Comparison of ENCODE assay signal across 23 mouse cellular contexts in genomic region chr8:115711106-115711505, GRCm38 (mm10). TPM values are rescaled to one million over a fixed set of nuclear protein-coding genes. Genes with fewer than 3 reads are reported as not detected.
DNase-seq lines count a peak whose midpoint lies in the region; ATAC-seq and TF ChIP-seq lines count a peak whose summit lies in the region.
"Had no signal": no experiment of that assay in that cellular context is flagged by ENCODE, and none has a peak within 500 bp of the region (broad histone marks: within the 10 kb centered on the region; RNA-seq: fewer than 3 reads in every experiment).

No protein-coding gene starts in this region.

- peak; percentile 50 for DNase-seq in kidney, adult 18-20 months
- DNase-seq in kidney, postnatal 4 days: no peak
- peak; percentile 46 for DNase-seq in lung, embryonic 14.5 days
- DNase-seq in lung, postnatal 25 days (ENCODE audit: low spot score): no peak
- no peak for DNase-seq in stomach, postnatal 0 days (ENCODE audit: low spot score)
- DNase-seq in spleen, postnatal 10 days (ENCODE audit: low spot score in 2 of 2): no peak
- no peak for DNase-seq in MN1 (ENCODE audit: low spot score)
- DNase-seq: adrenal gland, postnatal 14 days; cerebellum, postnatal 10 days; gastrocnemius, postnatal 25 days; heart, postnatal 4 days; lung, postnatal 4 days; thymus, adult 18-20 months; thymus, postnatal 4 days had no signal

- no peaks in the 10 kb centered on the region for H3K9me3 ChIP-seq in lung, embryonic 14.5 days (ENCODE audit: low read depth, low read length)
- no peaks in the 10 kb centered on the region; the same call in 1 of the 2 replicates for H3K9me3 ChIP-seq in stomach, embryonic 16.5 days (replicated peaks; ENCODE audit: control insufficient read depth, low read length)
- H3K9me3 ChIP-seq in stomach, postnatal 0 days (ENCODE audit: control insufficient read depth, low read length): no peaks in the 10 kb centered on the region
- H3K9me3 ChIP-seq: embryonic facial prominence, embryonic 12.5 days; forebrain, embryonic 15.5 days; heart, embryonic 15.5 days; neural tube, embryonic 12.5 days had no signal

- H3K4me3 ChIP-seq in lung, embryonic 14.5 days (ENCODE audit: low read depth, low read length): no peak overlapping the region
- no peak overlapping the region for H3K4me3 ChIP-seq in stomach, embryonic 16.5 days (replicated peaks; ENCODE audit: low read length)
- no peak overlapping the region for H3K4me3 ChIP-seq in stomach, postnatal 0 days (ENCODE audit: low read depth, low read length)
- H3K4me3 ChIP-seq: embryonic facial prominence, embryonic 12.5 days; erythroblast, embryonic 14.5 days; forebrain, embryonic 15.5 days; heart, embryonic 15.5 days; layer of hippocampus, adult 2 months; neural tube, embryonic 12.5 days had no signal

- H3K27me3 ChIP-seq in lung, embryonic 14.5 days (ENCODE audit: insufficient read depth, low read length): 0 out of 2 replicates have a peak, but pooled peaks cover 3% of the 10 kb centered on the region
- H3K27me3 ChIP-seq in stomach, embryonic 16.5 days (ENCODE audit: control insufficient read depth, insufficient read depth, low read length): peaks cover 13% of the 10 kb centered on the region
- no peaks in the 10 kb centered on the region for H3K27me3 ChIP-seq in stomach, postnatal 0 days (ENCODE audit: control insufficient read depth, insufficient read depth, low read length)
- H3K27me3 ChIP-seq: neural tube, embryonic 12.5 days had no signal

- 39% methylated on average over 11 of the region's 11 CpGs for WGBS in lung, embryonic 14.5 days
- WGBS in stomach, embryonic 16.5 days: 43% methylated on average over 11 of the region's 11 CpGs
- WGBS in stomach, postnatal 0 days: 41% methylated on average over 11 of the region's 11 CpGs

- H3K9ac ChIP-seq in lung, embryonic 14.5 days: no peak overlapping the region
- no peak overlapping the region for H3K9ac ChIP-seq in stomach, embryonic 16.5 days (ENCODE audit: low read length)
- no peak overlapping the region for H3K9ac ChIP-seq in stomach, postnatal 0 days (ENCODE audit: low read length)
- H3K9ac ChIP-seq: embryonic facial prominence, embryonic 12.5 days; forebrain, embryonic 15.5 days; heart, embryonic 15.5 days; neural tube, embryonic 12.5 days had no signal

- H3K4me2 ChIP-seq in lung, embryonic 14.5 days: peak overlapping the region; percentile 32; the same call in 1 of the 2 replicates
- H3K4me2 ChIP-seq in stomach, embryonic 16.5 days (ENCODE audit: low read depth, low read length): 0 out of 2 replicates have a peak overlapping the region, but pooled peaks have one; percentile 20
- H3K4me2 ChIP-seq in stomach, postnatal 0 days (replicated peaks; ENCODE audit: low read depth): no peak overlapping the region
- H3K4me2 ChIP-seq: embryonic facial prominence, embryonic 12.5 days; forebrain, embryonic 15.5 days; heart, embryonic 15.5 days; neural tube, embryonic 12.5 days had no signal

- no peak for ATAC-seq in lung, embryonic 14.5 days (ENCODE audit: insufficient read depth)
- no peak for ATAC-seq in stomach, embryonic 16.5 days (ENCODE audit: insufficient read depth, low FRiP score)
- no peak for ATAC-seq in stomach, postnatal 0 days (ENCODE audit: low FRiP score, low TSS enrichment)
- ATAC-seq: forebrain, embryonic 15.5 days; hindbrain, postnatal 0 days had no signal

- no peak for TF ChIP-seq EP300 in stomach, postnatal 0 days (optimal IDR thresholded peaks at IDR 0.05)

- no peaks in the 10 kb centered on the region for H3K36me3 ChIP-seq in lung, embryonic 14.5 days (ENCODE audit: insufficient read depth)
- no peaks in the 10 kb centered on the region for H3K36me3 ChIP-seq in stomach, embryonic 16.5 days (ENCODE audit: control insufficient read depth, insufficient read depth, low read length)
- no peaks in the 10 kb centered on the region for H3K36me3 ChIP-seq in stomach, postnatal 0 days (ENCODE audit: control insufficient read depth, insufficient read depth, low read length)
- H3K36me3 ChIP-seq: embryonic facial prominence, embryonic 12.5 days; forebrain, embryonic 15.5 days; G1E; heart, embryonic 15.5 days; neural tube, embryonic 12.5 days had no signal

- peak overlapping the region; percentile 42; the same call in 1 of the 2 replicates for H3K27ac ChIP-seq in lung, embryonic 14.5 days (ENCODE audit: low read depth)
- H3K27ac ChIP-seq in stomach, embryonic 16.5 days (ENCODE audit: low read length): no peak overlapping the region
- H3K27ac ChIP-seq in stomach, postnatal 0 days (replicated peaks): no peak overlapping the region
- H3K27ac ChIP-seq: embryonic facial prominence, embryonic 12.5 days; forebrain, embryonic 15.5 days; heart, embryonic 15.5 days; hindbrain, postnatal 0 days; layer of hippocampus, adult 2 months; neural tube, embryonic 12.5 days had no signal

- peaks cover 10% of the 10 kb centered on the region for H3K4me1 ChIP-seq in lung, embryonic 14.5 days (ENCODE audit: insufficient read depth)
- peaks cover 11% of the 10 kb centered on the region; the same call in 1 of the 2 replicates for H3K4me1 ChIP-seq in stomach, embryonic 16.5 days (ENCODE audit: control insufficient read depth, insufficient read depth, low read length)
- no peaks in the 10 kb centered on the region for H3K4me1 ChIP-seq in stomach, postnatal 0 days (replicated peaks; ENCODE audit: control insufficient read depth, insufficient read depth)

- TF ChIP-seq CTCF in lung, embryonic 14.5 days (IDR thresholded peaks at IDR 0.05; ENCODE audit: low read depth): no peak
- no peak for TF ChIP-seq CTCF in stomach, postnatal 0 days (IDR thresholded peaks at IDR 0.05; ENCODE audit: low read depth)

RNA-seq across cellular contexts. Expression of gene Maf, which starts 3.5 kb away (rescaled TPM):
- polyA plus RNA-seq in lung, embryonic 14.5 days (2014; fragmentation: Nextera tagmentation; extraction: Ambion mirVana): 12.6 and 14.1 TPM in 2 replicates
- polyA plus RNA-seq in stomach, embryonic 16.5 days (2015; fragmentation: Nextera tagmentation; extraction: Ambion mirVana): 7.5 and 10.5 TPM in 2 replicates
- polyA plus RNA-seq in stomach, postnatal 0 days (2015; fragmentation: Nextera tagmentation; extraction: Ambion mirVana): 5.1 and 5.4 TPM in 2 replicates
- polyA plus RNA-seq: G1E had no signal

Comparison
In these comparisons a context has a peak if more than half of its experiments do, and no peak if none do; other contexts are left out.
1. DNase-seq: peak in kidney, adult 18-20 months (single experiment) and lung, embryonic 14.5 days (single experiment); none in kidney, postnatal 4 days (0 of 2), lung, postnatal 25 days (single experiment), stomach, postnatal 0 days (single experiment), spleen, postnatal 10 days (0 of 2) and MN1 (single experiment).